Mouse (Mus musculus): Measurements from ENCODE around the gene Abhd16b.

Abhd16b gene

DNA sequence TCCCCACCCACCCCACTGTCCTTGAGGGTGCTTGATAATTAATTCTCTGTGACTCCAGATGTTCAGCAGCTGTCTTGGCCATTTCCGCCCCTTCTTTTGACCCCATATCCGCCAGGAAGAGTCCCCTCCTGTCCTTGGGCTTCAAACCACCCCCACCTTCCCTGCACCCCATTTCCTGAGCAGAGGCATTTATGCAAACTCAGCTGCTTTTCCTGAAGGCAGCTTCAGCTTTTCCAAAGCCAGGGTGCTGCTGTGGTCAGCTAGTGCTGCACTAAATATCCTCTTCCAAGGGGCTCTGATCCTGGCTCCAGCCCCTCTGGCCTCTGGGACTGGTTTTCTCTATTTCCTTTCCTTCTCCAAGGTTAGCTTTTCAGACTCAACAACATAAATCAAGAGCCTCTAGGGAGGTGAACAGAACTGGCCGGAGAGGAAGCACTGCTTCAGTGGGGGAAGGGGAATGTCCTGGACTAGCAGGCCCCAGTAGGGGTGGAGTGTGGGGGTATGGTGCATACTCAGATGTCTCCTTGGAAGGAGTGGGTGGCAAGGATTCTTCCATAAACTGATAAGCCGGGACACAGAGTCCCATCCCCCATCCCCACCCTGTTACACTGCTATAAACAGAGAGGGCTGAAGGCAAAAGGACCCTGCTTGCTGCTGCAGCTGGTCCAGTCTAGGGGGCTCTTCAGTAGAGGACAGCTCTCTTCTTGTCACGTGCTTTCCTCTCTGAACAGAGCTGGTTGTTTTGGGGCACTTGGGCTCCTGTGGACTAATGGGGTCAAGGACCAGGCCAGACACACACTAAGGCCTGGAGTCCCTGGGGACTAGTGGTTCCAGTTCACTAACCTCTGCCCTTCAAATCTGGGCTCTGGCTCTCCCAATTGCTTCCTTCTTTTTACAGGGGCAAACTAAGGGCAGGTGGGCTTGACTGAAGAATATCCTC is 5.4 kb upstream of the Abhd16b start:
- DNase-seq (ENCODE audit: low read depth, low spot score) = no peak

GRCm38 (mm10) chr2:181491432-181492205 is 1.4 kb upstream of the Abhd16b start:
- peak; percentile 62 for DNase-seq (ENCODE audit: low read depth, low spot score)

DNA sequence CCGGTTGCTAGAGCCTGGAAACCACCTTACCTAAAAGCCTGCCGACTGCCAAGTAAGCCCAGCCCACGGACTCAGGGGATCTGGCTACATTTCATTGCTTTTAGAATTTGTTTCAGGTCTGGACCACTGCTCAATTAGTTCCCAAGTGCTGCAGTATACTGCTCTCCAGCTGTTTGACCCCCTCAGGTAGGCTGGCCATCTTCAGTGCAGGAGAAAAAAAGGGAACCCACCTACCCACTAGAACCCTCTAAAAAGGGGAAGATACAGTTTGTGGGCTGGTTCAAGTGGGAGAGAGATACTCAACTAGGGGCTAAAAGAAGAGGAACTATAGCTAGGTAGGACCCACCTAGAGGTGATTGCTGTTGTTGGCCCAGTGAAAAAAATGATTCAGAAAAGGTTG is 800 bp upstream of the Abhd16b start:
- DNase-seq (ENCODE audit: low read depth, low spot score) = no peak

DNA sequence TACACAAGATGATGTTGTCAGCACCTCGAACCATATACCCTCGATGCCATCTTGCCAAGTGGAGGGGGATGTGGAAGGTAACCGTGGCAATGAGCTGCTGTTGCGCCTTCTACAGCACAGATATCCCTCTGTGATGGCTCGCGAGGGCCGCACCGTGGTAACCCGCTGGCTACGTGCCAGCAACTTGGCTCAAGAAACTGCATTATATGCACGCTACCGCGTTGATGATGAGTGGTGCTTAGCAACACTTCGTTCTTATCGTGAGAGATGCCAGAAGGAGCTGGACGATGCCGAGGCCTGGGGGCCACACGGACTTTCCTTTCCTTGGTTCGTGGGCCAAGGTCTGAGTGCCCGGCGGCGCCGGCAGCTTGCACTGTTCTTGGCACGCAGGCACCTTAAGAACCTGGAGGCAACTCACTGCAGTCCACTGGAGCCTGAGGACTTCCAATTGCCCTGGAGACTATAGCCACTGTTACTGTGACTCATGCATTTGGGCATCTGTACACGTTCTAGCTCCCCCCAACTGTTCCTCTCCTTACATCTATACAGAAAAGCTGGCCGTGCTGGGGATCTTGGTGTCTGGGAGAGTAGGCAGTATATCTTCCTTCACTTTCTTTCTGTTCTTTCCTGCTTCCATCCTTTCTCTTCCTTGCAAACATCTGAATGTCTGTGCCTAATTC is 1.4 kb downstream of the Abhd16b start:
- DNase-seq (ENCODE audit: low read depth, low spot score) = no peak

GRCm38 (mm10) chr2:181495845-181496244 is 2.8 kb downstream of the Abhd16b start:
- DNase-seq (ENCODE audit: low read depth, low spot score) = peak; percentile 33

GRCm38 (mm10) chr2:181496281-181496680 is 3.3 kb downstream of the Abhd16b start:
- peak; percentile 83 for DNase-seq (ENCODE audit: low read depth, low spot score)

- peak; percentile 98 for DNase-seq (ENCODE audit: low read depth, low spot score)
These were observed 4.0 kb downstream of the Abhd16b start, which contains the start of gene Tpd52l2 for GRCm38 (mm10) chr2:181496831-181497547. Gene Tpd52l2 (plus strand): TSS chr2:181497142.

DNA sequence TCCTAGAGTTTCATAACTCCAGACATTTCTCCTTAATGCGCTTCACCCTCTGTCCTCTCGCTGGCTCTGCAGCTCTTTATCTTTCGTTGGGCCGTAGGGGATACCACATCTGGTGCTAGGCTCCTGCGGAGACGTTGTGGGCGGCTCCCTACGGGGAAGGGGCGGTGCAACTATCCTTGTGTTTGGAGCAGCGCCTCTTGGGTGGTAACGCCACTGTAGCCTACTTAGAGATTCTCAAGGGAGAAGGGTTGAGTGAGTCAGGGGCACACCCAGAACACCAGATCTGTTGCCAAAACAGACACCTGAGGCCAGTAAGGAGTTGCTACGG is 4.5 kb downstream of the Abhd16b start:
- peak; percentile 82 for DNase-seq (ENCODE audit: low read depth, low spot score)

DNA sequence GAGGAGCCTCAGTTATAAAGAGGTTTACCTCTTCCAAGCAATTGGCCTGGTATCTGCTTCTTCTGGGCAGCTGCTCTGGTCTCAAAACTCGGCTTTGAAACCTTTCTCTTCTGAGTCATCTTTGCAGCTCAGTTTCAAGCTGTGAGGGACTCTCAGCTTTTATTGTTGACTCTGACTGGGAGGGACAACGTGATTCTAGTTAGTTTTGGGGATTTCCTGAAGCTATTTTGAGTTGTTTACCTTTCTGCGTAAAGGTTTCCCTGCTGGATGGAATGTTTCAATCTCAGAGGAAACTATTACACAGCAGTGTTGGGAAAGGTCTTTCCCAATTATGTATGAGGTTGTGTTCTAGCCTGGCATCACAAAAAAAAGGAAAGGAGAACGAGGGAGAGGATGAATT is 5.6 kb downstream of the Abhd16b start:
- peak; percentile 16 for DNase-seq (ENCODE audit: low read depth, low spot score)

DNA sequence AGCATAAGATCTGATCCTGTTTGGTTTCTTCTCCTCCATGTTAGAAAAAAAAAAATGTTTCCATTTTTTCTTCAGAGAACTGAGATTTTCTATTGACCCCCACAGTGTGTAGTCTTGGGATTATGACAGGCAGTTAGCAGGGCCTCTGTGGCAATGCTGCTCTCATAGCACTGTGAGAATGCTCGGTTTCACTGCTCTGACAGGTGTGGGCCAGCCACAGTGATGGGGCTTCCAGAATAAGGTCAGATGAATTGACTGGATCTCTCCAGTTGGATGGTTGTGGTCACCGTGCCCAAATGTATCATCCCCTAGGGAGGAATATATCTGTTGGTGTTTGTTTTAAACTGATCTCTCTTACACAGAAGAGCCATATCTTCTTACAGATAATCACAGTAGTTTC is 16.2 kb downstream of the Abhd16b start:
- no peak for DNase-seq (ENCODE audit: low read depth, low spot score)

GRCm38 (mm10) chr2:181511231-181511630 is 18.2 kb downstream of the Abhd16b start:
- no peak for DNase-seq (ENCODE audit: low read depth, low spot score)

DNA sequence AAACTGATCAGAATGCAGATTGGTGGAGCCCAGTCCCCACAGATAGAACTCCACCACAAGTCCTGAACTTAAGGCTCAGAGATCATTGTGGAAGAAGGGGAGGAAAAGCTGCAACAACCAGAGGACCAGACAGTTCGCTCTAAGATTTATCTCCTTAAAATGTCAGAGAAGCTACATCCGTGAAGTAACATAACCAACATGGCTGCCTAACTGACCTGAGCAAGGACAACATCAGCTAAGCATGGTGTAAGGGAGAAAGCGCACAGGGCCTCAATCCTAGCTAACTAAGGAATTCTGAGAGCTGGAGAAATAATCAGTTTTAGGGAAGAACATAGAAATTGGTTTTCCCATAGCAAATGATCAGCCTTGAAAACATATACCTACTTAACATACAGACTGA is 26.2 kb downstream of the Abhd16b start:
- no peak for DNase-seq (ENCODE audit: low read depth, low spot score)

GRCm38 (mm10) chr2:181520118-181520935 is 27.3 kb downstream of the Abhd16b start, which contains the start of gene Dnajc5:
Gene Dnajc5 (plus strand): TSS chr2:181520485.
- DNase-seq (ENCODE audit: low read depth, low spot score) = peak; percentile 98

GRCm38 (mm10) chr2:181520936-181521227 is 27.9 kb downstream of the Abhd16b start:
- no peak for DNase-seq (ENCODE audit: low read depth, low spot score)

DNA sequence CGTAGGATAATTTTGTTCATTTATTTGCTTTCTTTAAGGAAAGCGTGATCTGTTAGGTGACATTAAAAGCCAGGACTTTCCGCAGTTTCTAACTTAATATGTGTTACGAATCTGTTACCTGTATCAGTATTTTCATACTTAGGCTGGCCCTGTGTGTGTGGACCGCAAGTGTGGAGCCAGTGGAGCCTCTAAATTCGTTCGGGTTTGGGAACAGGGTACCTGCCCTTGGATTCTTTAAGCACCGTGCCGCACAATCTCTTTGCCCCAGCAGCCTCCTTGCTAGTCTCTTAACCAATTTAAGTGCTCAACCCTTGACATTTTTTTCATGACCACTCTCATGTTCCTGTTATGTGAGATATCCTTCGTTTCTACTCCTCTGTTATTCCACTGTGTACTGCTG is 28.5 kb downstream of the Abhd16b start:
- no peak for DNase-seq (ENCODE audit: low read depth, low spot score)

DNA sequence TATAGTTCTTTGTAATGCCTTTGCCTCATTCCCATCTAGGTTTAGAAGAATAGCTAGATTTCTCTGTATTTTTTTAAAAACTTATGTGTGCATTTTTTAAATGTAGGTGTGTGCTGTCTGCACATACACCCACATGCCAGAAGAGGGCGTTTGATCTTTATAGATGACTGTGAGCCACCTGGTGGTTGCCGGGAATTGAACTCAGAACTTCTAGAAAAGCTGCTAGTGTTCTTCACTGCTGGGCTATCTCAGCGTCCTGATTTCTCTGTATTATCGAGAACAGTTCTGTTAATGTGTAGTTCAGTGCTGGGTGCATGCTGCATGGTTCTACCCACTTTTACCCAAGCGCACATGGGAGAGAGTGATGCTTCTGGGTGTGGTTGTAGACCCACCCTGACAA is 29.8 kb downstream of the Abhd16b start:
- peak; percentile 73 for DNase-seq (ENCODE audit: low read depth, low spot score)

- no peak for DNase-seq (ENCODE audit: low read depth, low spot score)
These were observed 32.5 kb downstream of the Abhd16b start for GRCm38 (mm10) chr2:181525526-181525925.

DNA sequence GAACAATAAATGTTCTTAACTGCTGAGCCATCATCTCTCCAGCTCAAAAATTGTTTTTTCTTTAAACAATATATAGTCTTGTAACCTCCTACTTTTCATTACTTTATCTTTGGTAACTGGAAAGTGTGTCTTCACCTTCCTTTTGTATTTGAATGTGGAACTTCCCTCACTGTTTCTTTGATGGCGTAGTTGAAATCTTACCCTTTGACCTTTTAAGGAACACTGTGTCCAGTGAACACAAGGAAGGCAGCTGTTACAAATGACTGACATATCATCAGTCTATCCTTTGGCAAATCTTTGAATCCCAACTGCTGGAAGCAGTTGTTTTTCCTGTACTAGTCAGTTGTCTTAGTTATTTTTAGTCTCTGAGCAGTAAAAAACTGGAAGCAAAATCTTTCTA is 36.1 kb downstream of the Abhd16b start:
- no peak for DNase-seq (ENCODE audit: low read depth, low spot score)

GRCm38 (mm10) chr2:181532589-181532988 is 39.6 kb downstream of the Abhd16b start:
- DNase-seq (ENCODE audit: low read depth, low spot score) = no peak

- DNase-seq (ENCODE audit: low read depth, low spot score) = no peak
These were observed 43.4 kb downstream of the Abhd16b start for GRCm38 (mm10) chr2:181536410-181536809.

All from CD4-positive helper T cell, adult 2 months (primary cell).